Mouse (Mus musculus): ENCODE data around the gene 5430427O19Rik. TPM values are rescaled to one million over a fixed set of nuclear protein-coding genes. Genes with fewer than 3 reads are reported as not detected.

5430427O19Rik gene
- polyA plus RNA-seq, 1 experiment from 2014 or later: 0.05 TPM

Other genes starting within 250 kb of the 5430427O19Rik start
- 9.4 and 9.9 TPM in 2 replicates for gene Gk, start 93.5 kb upstream of the 5430427O19Rik start, polyA plus RNA-seq (2014; fragmentation: Nextera tagmentation; extraction: Ambion mirVana)
- not detected in 2 replicates for gene Samt3, start 173.8 kb downstream of the 5430427O19Rik start, polyA plus RNA-seq (2014; fragmentation: Nextera tagmentation; extraction: Ambion mirVana)